Mouse (Mus musculus) kidney, embryonic 15.5 days (tissue): Measurements from ENCODE around the gene Dnajc11. TPM values are rescaled to one million over a fixed set of nuclear protein-coding genes. Genes with fewer than 3 reads are reported as not detected.
A peak's percentile ranks its signal among the peaks of the same experiment; 100 is the strongest.

Experiments used
- ATAC-seq: fragments of 200-750 bp; cut with Nextera tagmentation; replicated peaks from 2 replicates; pipeline ENCODE4 v1.8.0; 2017; ENCODE audit warnings: moderate TSS enrichment; ENCODE audit not compliant: low FRiP score
- H3K27ac ChIP-seq: fragments of 300-500 bp; sonication (generic); 2 replicates; pipeline ENCODE4 v1.5.1; 2015; ENCODE audit warnings: mild to moderate bottlenecking, inconsistent platforms
- H3K27me3 ChIP-seq: fragments of 300-500 bp; sonication (generic); 2 replicates; pipeline ENCODE4 v1.6.1; 2015; ENCODE audit warnings: inconsistent platforms
- H3K36me3 ChIP-seq: fragments of 300-500 bp; sonication (generic); 2 replicates; pipeline ENCODE4 v1.6.1; 2015; ENCODE audit warnings: inconsistent platforms
- H3K4me1 ChIP-seq: fragments of 300-500 bp; sonication (generic); 2 replicates; pipeline ENCODE4 v1.6.1; 2015; ENCODE audit warnings: inconsistent platforms
- H3K4me2 ChIP-seq: fragments of 300-500 bp; sonication (generic); 2 replicates; pipeline ENCODE4 v1.6.1; 2015; ENCODE audit warnings: moderate library complexity, mild to moderate bottlenecking, inconsistent platforms
- H3K4me3 ChIP-seq: fragments of 300-500 bp; sonication (generic); replicated peaks from 2 replicates; pipeline ENCODE4 v1.5.1; 2015; ENCODE audit warnings: mild to moderate bottlenecking, inconsistent platforms
- H3K9ac ChIP-seq: fragments of 300-500 bp; sonication (generic); 2 replicates; pipeline ENCODE4 v1.6.1; 2015; ENCODE audit warnings: mild to moderate bottlenecking, inconsistent platforms
- H3K9me3 ChIP-seq: fragments of 300-500 bp; sonication (generic); replicated peaks from 2 replicates; pipeline ENCODE4 v1.6.1; 2016; ENCODE audit warnings: inconsistent platforms
- WGBS: fragments of 180-500 bp; shearing (Covaris S2); methylation state at CpG from one replicate; pipeline ENCODE4 v1.1.7; 2015; ENCODE audit warnings: mixed read lengths; 5-methylcytosine and 5-hydroxymethylcytosine counted together
- polyA plus RNA-seq: library from polyadenylated mRNA; unstranded; fragments of >200 nt; fragmentation: Nextera tagmentation; extraction: Ambion mirVana; gene quantifications from 2 replicates; pipeline ENCODE4 v1.2.1, GENCODE M21; 2015

Dnajc11 gene
- polyA plus RNA-seq, 1 experiment from 2014 or later: 78.3 TPM

DNA sequence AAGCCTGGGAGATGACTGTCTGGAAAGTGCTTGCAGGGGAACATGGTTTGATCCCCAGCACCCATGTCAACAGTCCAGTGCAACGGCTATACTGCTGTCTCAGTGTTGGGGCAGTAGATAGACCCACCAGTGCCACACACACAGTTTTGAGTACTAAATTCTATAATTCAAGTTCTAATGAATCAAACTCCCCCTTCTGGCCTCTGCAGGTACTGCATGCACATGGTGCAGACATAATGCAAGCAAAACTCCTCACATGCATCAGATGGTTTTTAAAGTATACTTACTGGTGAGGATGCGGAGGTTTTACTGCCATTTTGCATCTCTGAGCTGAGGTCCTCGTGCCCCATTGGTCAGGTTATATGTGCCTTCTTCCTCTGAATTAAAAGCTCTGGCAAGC lies 42.0 kb downstream of the Dnajc11 start:
- WGBS: 91% methylated on average over 3 of the region's 3 CpGs
- ATAC-seq: no peak
- Histone ChIP-seq H3K9ac (no peak overlapping the region), H3K9me3 (no peaks in the 10 kb centered on the region), H3K36me3 (peaks cover 91% of the 10 kb centered on the region), H3K4me1 (0 out of 2 replicates have a peak, but pooled peaks cover 2% of the 10 kb centered on the region), H3K4me2 (no peak overlapping the region), H3K4me3 (no peak overlapping the region), H3K27me3 (no peaks in the 10 kb centered on the region), H3K27ac (no peak overlapping the region)

GRCm38 (mm10) chr4:151977748-151978147 lies 44.3 kb downstream of the Dnajc11 start:
- Histone ChIP-seq H3K4me2 (no peak overlapping the region), H3K4me3 (no peak overlapping the region), H3K36me3 (peaks cover 89% of the 10 kb centered on the region), H3K27ac (0 out of 2 replicates have a peak overlapping the region, but pooled peaks have one; percentile 37), H3K4me1 (peaks cover 4% of the 10 kb centered on the region; the same call in 1 of the 2 replicates), H3K9me3 (no peaks in the 10 kb centered on the region), H3K9ac (no peak overlapping the region), H3K27me3 (no peaks in the 10 kb centered on the region)
- 32% methylated on average over 10 of the region's 10 CpGs for WGBS
- ATAC-seq: 0 out of 2 replicates have a peak, but pooled peaks have one; percentile 14

GRCm38 (mm10) chr4:151980699-151981098 lies 47.2 kb downstream of the Dnajc11 start:
- no peaks in the 10 kb centered on the region for H3K27me3 ChIP-seq
- ATAC-seq: no peak
- H3K4me2 ChIP-seq: no peak overlapping the region
- H3K4me1 ChIP-seq: peaks cover 20% of the 10 kb centered on the region
- no peak overlapping the region for H3K4me3 ChIP-seq
- peaks cover 68% of the 10 kb centered on the region for H3K36me3 ChIP-seq
- no peaks in the 10 kb centered on the region for H3K9me3 ChIP-seq
- H3K27ac ChIP-seq: no peak overlapping the region
- H3K9ac ChIP-seq: no peak overlapping the region
- 76% methylated on average over 8 of the region's 8 CpGs for WGBS

GRCm38 (mm10) chr4:151981363-151981762 lies 47.9 kb downstream of the Dnajc11 start:
- ATAC-seq: peak; percentile 30
- Histone ChIP-seq H3K4me3 (no peak overlapping the region), H3K9me3 (no peaks in the 10 kb centered on the region), H3K27me3 (no peaks in the 10 kb centered on the region), H3K36me3 (peaks cover 62% of the 10 kb centered on the region), H3K4me2 (no peak overlapping the region), H3K9ac (no peak overlapping the region), H3K4me1 (peaks cover 26% of the 10 kb centered on the region), H3K27ac (no peak overlapping the region)
- WGBS: 14% methylated on average over 5 of the region's 5 CpGs

DNA sequence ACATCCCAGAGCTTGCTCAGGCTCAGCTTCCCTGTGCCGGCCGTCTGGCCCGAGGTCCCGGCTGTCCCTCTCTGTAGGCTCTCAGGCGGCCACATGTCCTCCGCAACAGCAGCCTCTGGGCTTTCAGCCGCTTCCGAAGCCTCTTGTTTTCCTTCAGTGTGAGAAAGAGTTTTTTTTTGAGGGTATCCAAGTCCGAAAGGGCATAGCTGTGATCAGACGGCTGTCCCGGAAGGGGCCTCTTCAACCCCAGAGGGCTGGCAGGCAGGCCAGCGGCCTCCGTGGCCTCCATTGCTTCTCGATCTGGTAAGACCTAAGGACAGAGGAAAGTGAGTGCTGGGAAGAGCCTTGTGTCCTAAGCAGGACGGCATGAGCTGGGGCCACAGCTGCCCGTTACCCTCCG lies 49.6 kb downstream of the Dnajc11 start:
- no peak for ATAC-seq
- WGBS: 56% methylated on average over 17 of the region's 17 CpGs
- 0 out of 2 replicates have a peak overlapping the region, but pooled peaks have one; percentile 11 for H3K9ac ChIP-seq
- H3K4me3 ChIP-seq: no peak overlapping the region
- no peak overlapping the region for H3K4me2 ChIP-seq
- peaks cover 41% of the 10 kb centered on the region for H3K4me1 ChIP-seq
- H3K9me3 ChIP-seq: no peaks in the 10 kb centered on the region
- H3K27ac ChIP-seq: peak overlapping the region; percentile 51
- H3K27me3 ChIP-seq: no peaks in the 10 kb centered on the region
- peaks cover 45% of the 10 kb centered on the region for H3K36me3 ChIP-seq

DNA sequence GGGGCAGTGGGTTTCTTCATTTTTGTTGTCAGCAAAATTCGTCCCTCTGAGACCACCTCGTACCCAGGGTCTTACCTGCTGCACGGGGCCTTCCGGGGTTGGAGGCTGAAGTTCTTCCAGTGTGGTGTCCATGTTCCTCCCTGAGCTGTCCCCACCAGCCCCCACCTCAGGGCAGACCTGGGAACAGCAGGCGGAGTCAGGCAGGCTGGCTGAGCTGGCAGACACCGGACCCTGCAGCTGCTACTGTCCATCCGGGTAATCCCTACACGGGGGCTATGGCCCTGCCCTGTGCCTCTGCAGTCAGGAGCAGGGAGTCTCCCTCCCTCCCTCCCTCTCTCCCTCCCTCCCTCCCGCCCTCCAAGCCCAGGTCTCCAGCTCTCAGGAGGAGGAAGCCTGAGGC lies 50.1 kb downstream of the Dnajc11 start:
- 27% methylated on average over 8 of the region's 9 CpGs for WGBS
- peak; percentile 61 for ATAC-seq
- 0 out of 2 replicates have a peak overlapping the region, but pooled peaks have one; percentile 11 for H3K9ac ChIP-seq

GRCm38 (mm10) chr4:151985886-151986285 lies 52.4 kb downstream of the Dnajc11 start:
- WGBS: 33% methylated on average over 10 of the region's 10 CpGs
- H3K9me3 ChIP-seq: no peaks in the 10 kb centered on the region
- ATAC-seq: no peak

More for the DNA sequence above, 50.1 kb downstream of the Dnajc11 start:
- Histone ChIP-seq H3K36me3 (peaks cover 41% of the 10 kb centered on the region), H3K4me2 (no peak overlapping the region), H3K9me3 (no peaks in the 10 kb centered on the region), H3K4me1 (peaks cover 44% of the 10 kb centered on the region), H3K27ac (peak overlapping the region; percentile 52), H3K27me3 (no peaks in the 10 kb centered on the region), H3K4me3 (no peak overlapping the region)

DNA sequence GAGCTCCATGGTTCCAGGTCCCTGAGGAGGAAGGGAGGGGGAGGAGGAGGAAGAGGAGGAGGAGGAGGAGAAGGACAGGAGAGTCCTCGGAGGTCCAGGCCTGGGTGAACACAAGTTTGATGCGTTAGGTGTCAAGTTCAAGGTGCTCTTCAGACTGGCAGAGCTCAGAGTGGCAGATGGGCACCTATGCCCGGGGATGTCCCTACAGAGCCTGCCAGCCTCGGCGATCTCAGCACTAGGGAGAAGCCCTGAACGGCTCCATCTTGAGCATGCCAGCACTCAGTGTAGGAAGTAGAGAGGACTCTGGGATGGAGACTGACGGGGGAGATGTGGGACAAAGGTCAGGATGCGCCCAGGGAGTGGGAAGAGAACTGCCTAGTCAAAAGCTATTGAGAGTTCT lies 53.2 kb downstream of the Dnajc11 start:
- H3K36me3 ChIP-seq: peaks cover 38% of the 10 kb centered on the region
- no peak overlapping the region for H3K9ac ChIP-seq

More at GRCm38 (mm10) chr4:151985886-151986285, 52.4 kb downstream of the Dnajc11 start:
- H3K36me3 ChIP-seq: peaks cover 34% of the 10 kb centered on the region
- H3K9ac ChIP-seq: no peak overlapping the region
- 0 out of 2 replicates have a peak overlapping the region, but pooled peaks have one; percentile 2 for H3K27ac ChIP-seq
- H3K4me1 ChIP-seq: peaks cover 52% of the 10 kb centered on the region
- no peaks in the 10 kb centered on the region for H3K27me3 ChIP-seq
- H3K4me3 ChIP-seq: no peak overlapping the region
- H3K4me2 ChIP-seq: peak overlapping the region; percentile 12; the same call in 1 of the 2 replicates

GRCm38 (mm10) chr4:151988014-151988341 lies 54.5 kb downstream of the Dnajc11 start:
- no peaks in the 10 kb centered on the region for H3K27me3 ChIP-seq
- no peaks in the 10 kb centered on the region for H3K9me3 ChIP-seq
- peak overlapping the region; percentile 81 for H3K27ac ChIP-seq
- 24% methylated on average over 10 of the region's 10 CpGs for WGBS
- peak overlapping the region; percentile 77 for H3K9ac ChIP-seq
- peaks cover 48% of the 10 kb centered on the region for H3K4me1 ChIP-seq
- ATAC-seq: no peak
- H3K36me3 ChIP-seq: peaks cover 42% of the 10 kb centered on the region
- peak overlapping the region; percentile 81 for H3K4me2 ChIP-seq
- peak overlapping the region; percentile 67 for H3K4me3 ChIP-seq

More for the DNA sequence above, 53.2 kb downstream of the Dnajc11 start:
- Histone ChIP-seq H3K27ac (no peak overlapping the region), H3K9me3 (no peaks in the 10 kb centered on the region), H3K4me1 (peaks cover 52% of the 10 kb centered on the region), H3K27me3 (no peaks in the 10 kb centered on the region), H3K4me3 (no peak overlapping the region), H3K4me2 (no peak overlapping the region)
- 58% methylated on average over 8 of the region's 8 CpGs for WGBS
- no peak for ATAC-seq

DNA sequence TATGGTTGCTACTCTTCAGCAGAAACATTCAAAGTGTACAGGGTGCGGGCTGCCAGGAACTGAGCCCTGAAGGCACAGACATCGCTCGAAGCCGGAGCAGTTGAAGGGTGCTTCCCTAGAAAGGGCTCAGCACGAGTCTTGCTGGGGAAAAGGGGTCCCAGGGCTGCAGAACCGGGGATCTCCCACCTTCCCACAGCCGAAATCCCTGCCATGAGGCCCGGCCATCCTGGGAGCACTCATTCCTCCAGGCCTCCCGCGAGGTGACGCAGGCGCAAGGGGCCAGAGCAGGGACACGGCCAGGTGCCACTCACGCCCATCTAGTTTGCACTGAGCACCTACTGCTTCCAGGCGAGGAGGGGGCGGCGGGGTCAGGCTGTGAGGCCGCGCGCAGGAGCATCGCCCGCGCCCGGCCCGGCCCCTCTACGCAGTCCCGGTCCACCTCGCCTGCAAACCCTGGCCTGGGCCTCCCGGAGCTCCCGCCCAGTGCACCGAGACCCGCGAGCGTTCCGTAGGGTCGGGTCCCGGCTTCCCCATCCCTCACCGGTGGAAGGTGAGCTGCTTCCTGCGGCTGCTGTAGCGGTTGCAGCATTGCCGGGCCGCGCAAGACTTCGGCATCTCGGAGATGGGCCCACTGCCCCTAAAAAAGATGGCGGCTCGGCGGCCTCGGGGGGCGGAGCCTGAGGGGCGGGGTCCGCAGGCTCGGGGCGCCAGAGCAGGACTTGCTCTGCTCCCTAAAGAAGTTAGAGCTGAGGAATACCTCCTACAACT lies 55.0 kb downstream of the Dnajc11 start, which contains the start of gene Thap3:
Thap3 (minus strand) TSS at position 656 of the 768 bp plus-strand sequence.
- H3K36me3 ChIP-seq: peaks cover 42% of the 10 kb centered on the region
- peak within 1 kb of the TSS; percentile 81 for H3K4me2 ChIP-seq
- WGBS: under 1% methylated on average over 54 of the region's 54 CpGs
- peak within 1 kb of the TSS; percentile 81 for H3K27ac ChIP-seq
- H3K9me3 ChIP-seq: no peaks in the 10 kb centered on the region
- peak; percentile 84 for ATAC-seq
- H3K9ac ChIP-seq: peak within 1 kb of the TSS; percentile 77
- peak within 1 kb of the TSS; percentile 67 for H3K4me3 ChIP-seq
- no peaks in the 10 kb centered on the region for H3K27me3 ChIP-seq
- H3K4me1 ChIP-seq: peaks cover 47% of the 10 kb centered on the region

DNA sequence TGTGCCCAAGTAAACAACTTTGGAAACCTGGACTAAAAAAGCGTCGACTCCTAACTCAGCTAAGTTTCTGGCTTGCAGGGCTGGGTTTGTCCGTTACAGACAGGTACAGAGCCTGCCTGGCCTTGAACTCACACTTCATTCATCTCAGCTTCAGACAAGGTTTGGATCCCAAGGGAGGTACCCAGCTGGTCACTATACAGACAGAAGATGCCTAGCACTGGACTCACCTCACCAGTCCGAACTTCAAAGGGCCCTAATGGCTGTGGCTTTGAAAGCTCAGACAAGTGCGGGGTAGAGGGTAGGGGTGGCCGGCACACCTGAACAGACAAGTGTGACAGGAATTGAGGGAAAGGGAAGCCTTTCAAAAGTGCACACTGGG lies 55.6 kb downstream of the Dnajc11 start:
- ATAC-seq: 0 out of 2 replicates have a peak, but pooled peaks have one; percentile 1
- H3K9ac ChIP-seq: peak overlapping the region; percentile 77
- 30% methylated on average over 6 of the region's 6 CpGs for WGBS
- peak overlapping the region; percentile 67 for H3K4me3 ChIP-seq
- no peaks in the 10 kb centered on the region for H3K27me3 ChIP-seq
- H3K4me2 ChIP-seq: peak overlapping the region; percentile 81
- H3K4me1 ChIP-seq: peaks cover 47% of the 10 kb centered on the region
- peaks cover 44% of the 10 kb centered on the region for H3K36me3 ChIP-seq
- H3K9me3 ChIP-seq: no peaks in the 10 kb centered on the region
- peak overlapping the region; percentile 81 for H3K27ac ChIP-seq

- H3K36me3 ChIP-seq: peaks cover 44% of the 10 kb centered on the region
- no peak for ATAC-seq
- no peak overlapping the region for H3K4me3 ChIP-seq
- H3K9ac ChIP-seq: no peak overlapping the region
- WGBS: 88% methylated on average over 9 of the region's 9 CpGs
- H3K4me1 ChIP-seq: peaks cover 38% of the 10 kb centered on the region
- H3K9me3 ChIP-seq: no peaks in the 10 kb centered on the region
- H3K4me2 ChIP-seq: no peak overlapping the region
- no peaks in the 10 kb centered on the region for H3K27me3 ChIP-seq
- no peak overlapping the region for H3K27ac ChIP-seq
Measured at GRCm38 (mm10) chr4:151992091-151992490, 58.6 kb downstream of the Dnajc11 start.
